Mouse (Mus musculus) kidney, adult 2 months (tissue): ENCODE data around the gene Hoxa3. TPM values are rescaled to one million over a fixed set of nuclear protein-coding genes. Genes with fewer than 3 reads are reported as not detected.
A peak's percentile ranks its signal among the peaks of the same experiment; 100 is the strongest.

Experiments used
- DNase-seq: peaks from one replicate; pipeline ENCODE4 v3.0.0; 2021
- H3K27ac ChIP-seq: fragments of 200-500 bp; 2 replicates; pipeline ENCODE4 v1.5.1; 2012; ENCODE audit warnings: low read depth, low read length, control low read depth, inconsistent platforms; ENCODE audit not compliant: insufficient read depth
- H3K27me3 ChIP-seq: fragments of 200-500 bp; replicated peaks from 2 replicates; pipeline ENCODE4 v1.6.1; 2012; ENCODE audit warnings: mild to moderate bottlenecking, moderate library complexity, low read length, inconsistent platforms; ENCODE audit not compliant: control insufficient read depth, insufficient read depth
- H3K36me3 ChIP-seq: fragments of 200-500 bp; 2 replicates; pipeline ENCODE4 v1.6.1; 2012; ENCODE audit warnings: mild to moderate bottlenecking, moderate library complexity, low read length, inconsistent platforms; ENCODE audit not compliant: control insufficient read depth, insufficient read depth
- H3K4me1 ChIP-seq: fragments of 200-500 bp; 2 replicates; pipeline ENCODE4 v1.6.1; 2011; ENCODE audit warnings: low read length; ENCODE audit not compliant: control insufficient read depth, insufficient read depth
- H3K4me3 ChIP-seq: fragments of 200-500 bp; 2 replicates; pipeline ENCODE4 v1.5.1; 2011; ENCODE audit warnings: mild to moderate bottlenecking, low read depth, low read length, control low read depth; ENCODE audit not compliant: insufficient read depth
- CTCF ChIP-seq: fragments of 200-500 bp; conservative IDR thresholded peaks from 2 replicates; pipeline ENCODE4 v1.5.1; 2011; ENCODE audit warnings: low read depth, mild to moderate bottlenecking, control low read depth, low read length, moderate library complexity, mixed read lengths; ENCODE audit not compliant: insufficient read depth, insufficient read length
- POLR2A ChIP-seq: fragments of 200-500 bp; IDR thresholded peaks from one replicate; pipeline ENCODE4 v1.6.1; 2011; ENCODE audit warnings: low read depth, low read length, control low read depth
- WGBS: fragments of 180-500 bp; shearing (Covaris S2); methylation state at CpG from one replicate; pipeline ENCODE4 v1.1.7; 2018; 5-methylcytosine and 5-hydroxymethylcytosine counted together
- polyA plus RNA-seq: library from polyadenylated mRNA; depleted of rRNA; stranded (reverse); fragments of >200 nt; gene quantifications from 2 replicates; pipeline ENCODE4 v1.2.3, GENCODE M21; 2012

Hoxa3 gene
- polyA plus RNA-seq, 1 experiment, result 7.6 TPM

DNA sequence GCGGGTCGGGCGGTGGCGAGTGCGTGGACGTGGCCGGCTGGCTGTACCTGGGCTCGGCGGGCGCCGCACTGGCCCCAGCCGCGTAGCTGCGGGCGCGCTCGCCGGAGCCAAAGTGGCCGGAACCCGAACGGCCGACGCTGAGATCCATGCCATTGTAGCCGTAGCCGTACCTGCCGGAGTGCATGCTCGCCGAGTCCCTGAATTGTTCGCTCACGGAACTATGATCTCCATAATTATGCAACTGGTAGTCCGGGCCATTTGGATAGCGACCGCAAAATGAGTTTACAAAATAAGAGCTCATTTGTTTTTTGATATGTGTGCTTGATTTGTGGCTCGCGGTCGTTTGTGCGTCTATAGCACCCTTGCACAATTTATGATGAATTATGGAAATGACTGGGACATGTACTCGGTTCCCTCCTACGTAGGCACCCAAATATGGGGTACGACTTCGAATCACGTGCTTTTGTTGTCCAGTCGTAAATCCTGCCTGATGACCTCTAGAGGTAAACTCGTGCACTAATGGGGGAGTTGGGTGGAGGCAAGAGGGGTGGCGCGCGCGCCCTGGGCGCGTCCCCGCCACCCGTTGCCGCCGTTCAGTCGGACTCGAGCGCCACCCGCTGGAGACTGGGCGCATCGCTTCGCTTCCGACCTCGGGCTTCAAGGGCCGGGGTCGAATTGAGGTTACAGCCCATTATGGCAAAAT is 8.9 kb downstream of the Hoxa3 start, which contains the start of gene Hoxa5:
Gene Hoxa5, minus strand, starts transcription at position 538 of the 703 bp plus-strand sequence.
- H3K4me3 ChIP-seq, result peak within 1 kb of the TSS; percentile 68
- DNase-seq, result peak; percentile 96
- peaks cover 5% of the 10 kb centered on the region; the same call in 1 of the 2 replicates for H3K36me3 ChIP-seq
- peaks cover 3% of the 10 kb centered on the region for H3K4me1 ChIP-seq
- peak within 1 kb of the TSS; percentile 80 for H3K27ac ChIP-seq
- peak; percentile 79 for TF ChIP-seq CTCF
- TF ChIP-seq POLR2A, result no peak
- 8% methylated on average over 65 of the region's 65 CpGs for WGBS
- H3K27me3 ChIP-seq, result no peaks in the 10 kb centered on the region

DNA sequence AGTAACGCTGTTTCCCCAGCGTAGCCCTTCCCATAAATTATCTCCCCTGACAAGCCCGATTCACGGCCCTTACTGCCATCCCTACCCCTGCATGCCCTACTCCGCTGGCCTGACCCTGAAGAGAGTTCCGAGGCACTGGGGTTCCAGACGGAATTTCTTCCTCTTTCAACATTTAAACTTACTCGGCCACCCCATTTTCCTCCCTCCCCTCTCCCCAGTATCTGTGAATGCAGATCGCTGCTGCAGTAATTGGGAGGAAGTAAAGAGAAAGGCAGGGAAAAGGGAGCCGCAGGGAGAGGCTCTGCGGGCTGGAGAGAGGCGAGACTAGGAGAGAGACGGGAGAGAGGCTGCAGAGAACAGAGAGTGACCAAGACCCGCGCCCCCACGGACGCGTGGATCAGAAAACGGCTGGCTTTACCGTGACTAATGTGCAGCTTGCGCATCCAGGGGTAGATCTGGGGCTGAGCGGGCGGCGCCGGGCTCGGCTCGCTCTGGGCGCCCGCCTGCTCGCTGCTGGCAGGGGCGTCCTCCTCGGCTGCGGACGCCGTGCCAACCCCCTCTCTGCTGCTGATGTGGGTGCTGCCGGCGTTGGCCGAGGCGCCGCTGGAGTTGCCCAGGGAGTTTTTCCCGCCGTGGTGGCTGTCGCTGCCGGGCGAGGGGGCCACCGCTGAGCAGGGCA is 9.6 kb downstream of the Hoxa3 start:
- Histone ChIP-seq H3K36me3 (peaks cover 5% of the 10 kb centered on the region; the same call in 1 of the 2 replicates), H3K27me3 (no peaks in the 10 kb centered on the region), H3K4me3 (peak overlapping the region; percentile 68), H3K4me1 (no peaks in the 10 kb centered on the region), H3K27ac (peak overlapping the region; percentile 80)
- DNase-seq, result peak; percentile 57
- 11% methylated on average over 46 of the region's 46 CpGs for WGBS
- TF ChIP-seq CTCF, result no peak
- TF ChIP-seq POLR2A, result no peak

DNA sequence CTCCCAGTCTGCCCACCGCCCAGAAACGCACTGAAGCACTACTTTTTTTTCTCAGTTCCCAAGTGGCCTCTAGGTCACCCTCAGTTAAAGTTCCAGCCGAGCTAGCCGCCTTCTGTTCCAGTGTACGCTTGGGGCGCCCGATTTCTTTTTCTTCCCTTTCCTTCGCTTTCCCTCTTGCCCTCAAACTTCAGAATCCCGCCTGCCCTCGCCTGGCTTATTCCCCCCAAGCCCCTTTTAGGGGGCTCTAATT is 10.1 kb downstream of the Hoxa3 start:
- peak overlapping the region; percentile 68 for H3K4me3 ChIP-seq
- H3K36me3 ChIP-seq, result peaks cover 5% of the 10 kb centered on the region; the same call in 1 of the 2 replicates
- no peak for TF ChIP-seq CTCF
- no peak for TF ChIP-seq POLR2A
- H3K27me3 ChIP-seq, result no peaks in the 10 kb centered on the region
- H3K4me1 ChIP-seq, result no peaks in the 10 kb centered on the region
- H3K27ac ChIP-seq, result peak overlapping the region; percentile 80
- DNase-seq, result peak; percentile 71
- WGBS, result 30% methylated on average over 10 of the region's 10 CpGs

DNA sequence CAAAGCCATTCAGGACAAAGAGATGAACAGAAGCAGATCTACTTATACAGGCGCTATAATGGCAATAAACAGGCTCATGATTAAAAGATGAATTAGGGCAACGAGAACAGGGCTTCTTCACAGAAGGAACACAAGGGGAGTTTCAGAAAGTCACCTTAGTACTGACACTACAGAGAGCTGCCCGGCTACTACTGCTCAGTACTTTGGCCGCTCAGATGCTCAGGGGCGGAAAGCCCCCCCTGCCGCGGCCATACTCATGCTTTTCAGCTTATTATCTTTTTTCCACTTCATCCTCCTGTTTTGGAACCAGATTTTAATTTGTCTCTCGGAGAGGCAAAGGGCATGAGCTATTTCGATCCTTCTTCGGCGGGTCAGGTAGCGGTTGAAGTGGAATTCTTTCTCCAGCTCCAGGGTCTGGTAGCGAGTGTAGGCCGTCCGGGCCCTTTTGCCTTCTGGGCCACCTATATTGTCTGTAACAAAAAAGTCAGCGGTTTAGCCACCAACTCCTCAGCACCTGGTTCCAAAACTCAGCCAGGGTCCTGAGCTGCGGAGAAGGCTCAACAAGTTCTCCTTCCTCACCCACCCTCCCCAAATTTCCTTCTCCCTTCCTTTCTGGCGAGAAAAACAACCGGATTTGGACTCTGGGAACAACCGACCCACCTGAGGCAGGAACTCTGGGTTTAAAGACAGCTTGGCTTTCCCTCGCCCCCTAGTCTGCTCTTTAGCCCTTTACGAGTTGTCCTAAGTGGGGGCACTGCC is 10.6 kb downstream of the Hoxa3 start:
- WGBS, result 43% methylated on average over 22 of the region's 22 CpGs
- Histone ChIP-seq H3K27me3 (no peaks in the 10 kb centered on the region), H3K36me3 (peaks cover 5% of the 10 kb centered on the region; the same call in 1 of the 2 replicates), H3K4me1 (no peaks in the 10 kb centered on the region), H3K27ac (peak overlapping the region; percentile 80), H3K4me3 (peak overlapping the region; percentile 68)
- TF ChIP-seq CTCF, result no peak
- no peak for TF ChIP-seq POLR2A
- DNase-seq, result peak; percentile 14

DNA sequence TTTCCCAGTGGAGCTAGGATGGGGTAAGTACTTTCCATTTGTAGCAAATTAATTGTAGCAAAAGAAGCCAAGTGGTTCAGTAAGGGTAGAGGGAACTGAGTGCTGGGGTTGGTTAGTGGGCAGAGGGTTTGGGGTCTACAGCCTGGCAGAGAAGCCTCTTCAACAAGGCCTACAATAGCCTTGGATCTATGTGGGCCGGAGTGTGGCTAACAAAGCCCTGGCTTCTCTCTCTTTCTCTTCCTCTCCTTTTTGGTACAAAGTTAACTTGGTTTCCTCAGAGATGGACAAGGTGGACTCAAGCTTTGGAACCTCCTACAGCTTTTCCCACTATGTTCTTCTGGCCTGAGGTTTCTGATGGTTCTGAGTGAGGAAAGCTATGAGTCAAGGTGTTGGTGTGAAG is 11.9 kb downstream of the Hoxa3 start:
- H3K27me3 ChIP-seq, result no peaks in the 10 kb centered on the region
- TF ChIP-seq CTCF (no peak), POLR2A (no peak)
- 71% methylated on average over 1 of the region's 1 CpGs for WGBS
- H3K4me3 ChIP-seq, result no peak overlapping the region
- H3K4me1 ChIP-seq, result 0 out of 2 replicates have a peak, but pooled peaks cover 2% of the 10 kb centered on the region
- no peak overlapping the region for H3K27ac ChIP-seq
- DNase-seq, result no peak
- peaks cover 5% of the 10 kb centered on the region; the same call in 1 of the 2 replicates for H3K36me3 ChIP-seq

DNA sequence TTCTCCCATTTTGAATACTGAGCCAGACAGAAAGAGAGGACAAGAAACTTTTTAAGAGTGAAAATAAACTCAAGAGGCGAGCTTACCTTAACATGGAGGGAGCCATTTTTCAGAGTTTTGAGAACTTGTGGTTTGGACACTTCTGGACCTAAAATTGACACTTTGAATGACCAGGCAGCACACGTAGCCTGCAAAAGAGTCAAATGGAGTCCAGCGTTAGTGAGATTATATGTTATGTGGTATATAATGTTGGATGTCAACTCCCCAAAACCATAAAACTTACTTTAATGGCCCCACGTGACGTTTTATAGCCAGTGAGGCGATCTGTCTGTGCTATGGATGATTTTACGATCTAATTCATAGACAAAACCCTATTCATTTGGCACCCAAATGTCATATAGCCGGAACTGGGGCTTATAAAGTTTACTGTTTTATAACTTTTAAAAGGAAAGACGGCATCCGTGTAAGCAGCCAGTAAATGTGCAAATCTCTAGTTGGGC is 12.3 kb downstream of the Hoxa3 start:
- no peak for TF ChIP-seq POLR2A
- no peak for TF ChIP-seq CTCF
- 0 out of 2 replicates have a peak, but pooled peaks cover 2% of the 10 kb centered on the region for H3K4me1 ChIP-seq
- WGBS, result 74% methylated on average over 10 of the region's 10 CpGs
- no peak overlapping the region for H3K4me3 ChIP-seq
- H3K27me3 ChIP-seq, result no peaks in the 10 kb centered on the region
- H3K27ac ChIP-seq, result no peak overlapping the region
- no peak for DNase-seq
- peaks cover 5% of the 10 kb centered on the region; the same call in 1 of the 2 replicates for H3K36me3 ChIP-seq
